Mouse (Mus musculus): ENCODE data around the gene Haus5. TPM values are rescaled to one million over a fixed set of nuclear protein-coding genes. Genes with fewer than 3 reads are reported as not detected.

Gene Haus5
- polyA plus RNA-seq, 1 experiment: 25.9 TPM

DNA sequence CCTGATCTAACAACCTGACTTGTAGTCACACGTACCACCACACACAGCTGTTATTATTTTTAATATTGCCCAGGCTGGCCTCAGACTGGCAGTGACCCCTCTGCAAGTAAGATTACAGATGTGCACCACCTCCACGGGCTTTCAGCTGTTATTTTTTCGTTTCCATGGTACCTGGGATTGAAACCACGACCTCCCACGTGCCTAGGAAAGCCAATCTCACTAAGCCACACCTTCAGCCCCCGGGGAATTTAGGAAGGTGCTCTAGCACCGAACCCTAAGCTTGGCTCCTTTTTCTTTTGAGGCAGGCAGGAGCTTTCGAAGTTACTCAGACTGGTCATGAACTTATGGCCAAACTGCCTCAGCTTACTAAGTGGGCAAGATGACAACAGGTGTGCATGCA lies 60.4 kb downstream of the Haus5 start:
- Histone ChIP-seq H3ac (ENCODE audit: control insufficient read depth, insufficient read length, low read depth) (no peak overlapping the region), H3K4me3 (ENCODE audit: insufficient read depth, poor library complexity, severe bottlenecking) (no peak overlapping the region), H3K27me3 (ENCODE audit: control insufficient read depth, insufficient read depth, insufficient read length) (peaks cover 8% of the 10 kb centered on the region), H3K79me3 (ENCODE audit: low read depth) (no peaks in the 10 kb centered on the region), H3K79me2 (ENCODE audit: control insufficient read depth, insufficient read depth) (no peaks in the 10 kb centered on the region), H3K36me3 (ENCODE audit: control insufficient read depth, insufficient read depth) (no peaks in the 10 kb centered on the region)
- TF ChIP-seq MAX (IDR thresholded peaks at IDR 0.05) (no peak), MYOG (IDR thresholded peaks at IDR 0.05; ENCODE audit: control insufficient read depth, extremely low read depth, insufficient read length) (no peak), CTCF (IDR thresholded peaks at IDR 0.05; ENCODE audit: control insufficient read depth, insufficient read depth, insufficient read length) (no peak), CEBPB (IDR thresholded peaks at IDR 0.05; ENCODE audit: low read depth) (no peak), MYOD1 (IDR thresholded peaks at IDR 0.05; ENCODE audit: control insufficient read depth, insufficient read length, low read depth) (no peak)

Other genes starting within 250 kb of the Haus5 start
- gene Hcst, start 245.1 kb downstream of the Haus5 start, polyA plus RNA-seq (2012; fragmentation: generic; extraction: Trizol): not detected
- 0.04 TPM for gene Nfkbid, start 243.3 kb downstream of the Haus5 start, polyA plus RNA-seq (2012; fragmentation: generic; extraction: Trizol)
- 0.29 TPM for gene Aplp1, start 219.5 kb downstream of the Haus5 start, polyA plus RNA-seq (2012; fragmentation: generic; extraction: Trizol)
- not detected for gene Kirrel2, start 207.3 kb downstream of the Haus5 start, polyA plus RNA-seq (2012; fragmentation: generic; extraction: Trizol)
- 0.60 TPM for gene Nphs1, start 206.7 kb downstream of the Haus5 start, polyA plus RNA-seq (2012; fragmentation: generic; extraction: Trizol)
- gene Prodh2, start 171.4 kb downstream of the Haus5 start, polyA plus RNA-seq (2012; fragmentation: generic; extraction: Trizol): 0.02 TPM
- 2.4 TPM for gene Arhgap33, start 129.9 kb downstream of the Haus5 start, polyA plus RNA-seq (2012; fragmentation: generic; extraction: Trizol)
- 66.8 TPM for gene Hspb6, start 112.8 kb downstream of the Haus5 start, polyA plus RNA-seq (2012; fragmentation: generic; extraction: Trizol)
- 8.7 TPM for gene Proser3, start 112.7 kb downstream of the Haus5 start, polyA plus RNA-seq (2012; fragmentation: generic; extraction: Trizol)
- 38.4 TPM for gene Lin37, start 105.2 kb downstream of the Haus5 start, polyA plus RNA-seq (2012; fragmentation: generic; extraction: Trizol)
- gene U2af1l4, start 101.7 kb downstream of the Haus5 start, polyA plus RNA-seq (2012; fragmentation: generic; extraction: Trizol): 63.6 TPM
- 0.73 TPM for gene Gm49396, start 101.7 kb downstream of the Haus5 start, polyA plus RNA-seq (2012; fragmentation: generic; extraction: Trizol)
- gene Psenen, start 101.4 kb downstream of the Haus5 start, polyA plus RNA-seq (2012; fragmentation: generic; extraction: Trizol): 173 TPM
- gene Igflr1, start 99.6 kb downstream of the Haus5 start, polyA plus RNA-seq (2012; fragmentation: generic; extraction: Trizol): 0.56 TPM
- 14.4 TPM for gene Kmt2b, start 76.3 kb downstream of the Haus5 start, polyA plus RNA-seq (2012; fragmentation: generic; extraction: Trizol)
- gene Zbtb32, start 66.1 kb downstream of the Haus5 start, polyA plus RNA-seq (2012; fragmentation: generic; extraction: Trizol): 0.05 TPM
- 0.53 TPM for gene Upk1a, start 52.1 kb downstream of the Haus5 start, polyA plus RNA-seq (2012; fragmentation: generic; extraction: Trizol)
- gene Cox6b1, start 38.8 kb downstream of the Haus5 start, polyA plus RNA-seq (2012; fragmentation: generic; extraction: Trizol): 795 TPM
- not detected for gene Etv2, start 29.1 kb downstream of the Haus5 start, polyA plus RNA-seq (2012; fragmentation: generic; extraction: Trizol)
- gene Rbm42, start 14.7 kb downstream of the Haus5 start, polyA plus RNA-seq (2012; fragmentation: generic; extraction: Trizol): 110 TPM
- not detected for gene Pmis2, start 6.6 kb upstream of the Haus5 start, polyA plus RNA-seq (2012; fragmentation: generic; extraction: Trizol)
- not detected for gene 2200002J24Rik, start 33.9 kb upstream of the Haus5 start, polyA plus RNA-seq (2012; fragmentation: generic; extraction: Trizol)
- not detected for gene Atp4a, start 47.2 kb upstream of the Haus5 start, polyA plus RNA-seq (2012; fragmentation: generic; extraction: Trizol)
- gene Tmem147, start 64.5 kb upstream of the Haus5 start, polyA plus RNA-seq (2012; fragmentation: generic; extraction: Trizol): 168 TPM
- gene Gapdhs, start 78.7 kb upstream of the Haus5 start, polyA plus RNA-seq (2012; fragmentation: generic; extraction: Trizol): not detected
- 3.6 TPM for gene Sbsn, start 86.5 kb upstream of the Haus5 start, polyA plus RNA-seq (2012; fragmentation: generic; extraction: Trizol)
- not detected for gene Dmkn, start 98.8 kb upstream of the Haus5 start, polyA plus RNA-seq (2012; fragmentation: generic; extraction: Trizol)
- not detected for gene Krtdap, start 122.9 kb upstream of the Haus5 start, polyA plus RNA-seq (2012; fragmentation: generic; extraction: Trizol)
- not detected for gene Ffar2, start 158.8 kb upstream of the Haus5 start, polyA plus RNA-seq (2012; fragmentation: generic; extraction: Trizol)
- gene Ffar3, start 191.2 kb upstream of the Haus5 start, polyA plus RNA-seq (2012; fragmentation: generic; extraction: Trizol): not detected
- not detected for gene Ffar1, start 196.6 kb upstream of the Haus5 start, polyA plus RNA-seq (2012; fragmentation: generic; extraction: Trizol)
- gene Cd22, start 215.3 kb upstream of the Haus5 start, polyA plus RNA-seq (2012; fragmentation: generic; extraction: Trizol): 0.01 TPM
- 0.05 TPM for gene Mag, start 249.9 kb upstream of the Haus5 start, polyA plus RNA-seq (2012; fragmentation: generic; extraction: Trizol)

All from C2C12 (cell line).